Mouse (Mus musculus) cerebellum, adult 2 months (tissue): Measurements from ENCODE around the gene Plet1. TPM values are rescaled to one million over a fixed set of nuclear protein-coding genes. Genes with fewer than 3 reads are reported as not detected.
A peak's percentile ranks its signal among the peaks of the same experiment; 100 is the strongest.

Experiments used
- DNase-seq, 2 experiments: peaks; one replicate each; pipeline ENCODE4 v3.0.0; 2021
- H3K27ac ChIP-seq: fragments of 200-500 bp; 2 replicates; pipeline ENCODE4 v1.5.1; 2012; ENCODE audit warnings: low read length, control low read depth, inconsistent platforms; ENCODE audit not compliant: insufficient read depth
- H3K27me3 ChIP-seq: fragments of 200-500 bp; 2 replicates; pipeline ENCODE4 v1.6.1; 2012; ENCODE audit warnings: inconsistent platforms, mild to moderate bottlenecking, low read length, moderate library complexity; ENCODE audit not compliant: control insufficient read depth, insufficient read depth
- H3K4me1 ChIP-seq: fragments of 200-500 bp; 2 replicates; pipeline ENCODE4 v1.6.1; 2011; ENCODE audit warnings: low read length; ENCODE audit not compliant: control insufficient read depth, insufficient read depth
- H3K4me3 ChIP-seq: fragments of 200-500 bp; replicated peaks from 2 replicates; pipeline ENCODE3; 2011; ENCODE audit warnings: mild to moderate bottlenecking, low read depth, low read length, control low read depth; ENCODE audit not compliant: insufficient read depth
- CTCF ChIP-seq: fragments of 200-500 bp; IDR thresholded peaks from 2 replicates; pipeline ENCODE4 v1.5.1; 2011; ENCODE audit warnings: low read depth, mild to moderate bottlenecking, control low read depth, low read length, moderate library complexity, borderline replicate concordance; ENCODE audit not compliant: insufficient read depth
- POLR2A ChIP-seq: fragments of 200-500 bp; IDR thresholded peaks from 2 replicates; pipeline ENCODE4 v1.6.1; 2011; ENCODE audit warnings: low read length, control low read depth, borderline replicate concordance; ENCODE audit not compliant: insufficient read depth
- WGBS: fragments of 180-500 bp; shearing (Covaris S2); methylation state at CpG from one replicate; pipeline ENCODE4 v1.1.7; 2018; 5-methylcytosine and 5-hydroxymethylcytosine counted together
- polyA plus RNA-seq: library from polyadenylated mRNA; depleted of rRNA; stranded (reverse); fragments of >200 nt; gene quantifications from 2 replicates; pipeline ENCODE4 v1.2.3, GENCODE M21; 2012; rRNA removed

The Plet1 gene
- polyA plus RNA-seq, result 0.11 and 0.23 TPM in 2 replicates

DNA sequence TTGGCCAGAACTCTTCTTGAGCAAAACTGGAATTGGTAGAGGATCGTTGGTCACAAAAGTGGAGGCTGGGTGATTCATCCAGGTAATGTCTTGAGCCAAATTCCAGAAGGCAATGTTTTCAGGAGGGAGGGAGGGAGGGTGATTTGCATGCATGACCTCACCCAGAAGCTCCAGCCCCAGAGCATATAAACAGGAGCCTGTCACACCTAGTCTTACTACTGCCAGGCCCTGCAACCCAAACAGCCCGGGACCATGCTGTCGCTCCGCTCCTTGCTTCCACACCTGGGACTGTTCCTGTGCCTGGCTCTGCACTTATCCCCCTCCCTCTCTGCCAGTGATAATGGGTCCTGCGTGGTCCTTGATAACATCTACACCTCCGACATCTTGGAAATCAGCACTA, at the start of gene Plet1:
TSS of gene Plet1 (plus strand) at position 215 of the 400 bp plus-strand sequence.
- Histone ChIP-seq H3K27ac (no peak within 1 kb of the TSS), H3K4me3 (no peak within 1 kb of the TSS), H3K4me1 (no peaks in the 10 kb centered on the region), H3K27me3 (no peaks in the 10 kb centered on the region; the same call in 1 of the 2 replicates)
- WGBS, result 85% methylated on average over 6 of the region's 6 CpGs
- DNase-seq, result no peak
- TF ChIP-seq POLR2A, result no peak
- no peak for TF ChIP-seq CTCF

DNA sequence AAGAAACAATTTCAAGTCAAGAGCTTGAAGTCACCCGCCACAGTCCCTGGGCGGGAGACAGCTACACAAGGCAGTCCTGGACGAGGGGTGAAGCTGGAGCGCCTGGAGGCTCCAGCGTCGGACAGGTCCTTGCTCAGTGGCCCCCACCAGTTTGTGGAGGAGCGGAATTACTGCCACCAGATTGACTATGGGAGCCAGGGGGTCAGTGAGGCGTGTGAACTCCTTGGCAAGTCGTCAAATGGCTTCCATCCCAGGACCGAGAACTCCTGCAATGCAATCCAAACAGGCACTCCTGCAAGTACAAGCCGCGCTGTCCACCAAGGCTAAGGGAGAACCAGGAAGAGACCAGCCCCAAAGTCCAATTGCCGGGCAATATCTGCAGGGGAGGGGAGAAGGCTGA, 45.3 kb upstream of the Plet1 start:
- TF ChIP-seq POLR2A (no peak), CTCF (no peak)
- H3K27ac ChIP-seq, result no peak overlapping the region
- 5% methylated on average over 13 of the region's 13 CpGs for WGBS
- peaks cover 4% of the 10 kb centered on the region; the same call in 1 of the 2 replicates for H3K4me1 ChIP-seq
- H3K27me3 ChIP-seq, result no peaks in the 10 kb centered on the region
- peak overlapping the region; percentile 35 for H3K4me3 ChIP-seq
- DNase-seq, result peak; percentile 77 to 82

DNA sequence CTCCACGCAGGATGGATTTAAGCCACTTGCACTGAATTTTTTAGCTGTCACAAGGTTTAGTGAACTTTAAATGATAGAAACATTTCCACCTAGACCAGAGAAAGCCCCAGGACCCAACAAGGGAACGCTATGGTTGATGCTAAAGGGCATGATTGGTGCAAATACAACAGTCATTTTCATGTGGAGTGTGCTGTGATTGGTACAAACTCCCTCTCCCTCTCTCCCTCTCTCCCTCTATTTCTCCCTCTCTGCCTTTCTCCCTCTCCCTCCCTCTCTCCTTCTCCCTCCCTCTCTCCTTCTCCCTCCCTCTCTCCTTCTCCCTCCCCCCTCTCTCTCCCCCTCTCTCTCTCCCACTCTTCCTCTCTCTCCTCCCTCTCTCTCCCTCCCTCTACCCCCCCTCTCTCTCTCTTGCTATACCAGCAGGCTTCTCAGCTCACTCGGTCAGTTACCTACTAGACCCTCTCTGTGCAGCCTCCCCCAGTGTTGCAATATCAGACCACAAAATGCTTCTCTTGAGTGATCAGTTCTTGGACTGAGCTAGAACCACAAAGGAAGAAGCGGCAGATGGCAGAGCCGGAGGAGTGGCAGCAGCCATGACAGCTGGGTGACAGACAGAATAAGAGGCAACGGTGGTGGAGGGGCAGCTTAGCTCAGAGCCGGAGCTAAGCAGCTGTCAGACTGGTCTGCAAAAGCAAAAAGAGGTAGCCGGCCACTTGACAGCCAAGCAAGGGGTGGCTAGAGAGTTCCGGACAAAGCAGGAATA, 42.7 kb upstream of the Plet1 start:
- TF ChIP-seq POLR2A (no peak), CTCF (no peak)
- Histone ChIP-seq H3K4me3 (peak overlapping the region; percentile 22), H3K27me3 (no peaks in the 10 kb centered on the region), H3K4me1 (peaks cover 4% of the 10 kb centered on the region; the same call in 1 of the 2 replicates), H3K27ac (no peak overlapping the region)
- 17% methylated on average over 9 of the region's 9 CpGs for WGBS
- peak; percentile 30 to 39 for DNase-seq

DNA sequence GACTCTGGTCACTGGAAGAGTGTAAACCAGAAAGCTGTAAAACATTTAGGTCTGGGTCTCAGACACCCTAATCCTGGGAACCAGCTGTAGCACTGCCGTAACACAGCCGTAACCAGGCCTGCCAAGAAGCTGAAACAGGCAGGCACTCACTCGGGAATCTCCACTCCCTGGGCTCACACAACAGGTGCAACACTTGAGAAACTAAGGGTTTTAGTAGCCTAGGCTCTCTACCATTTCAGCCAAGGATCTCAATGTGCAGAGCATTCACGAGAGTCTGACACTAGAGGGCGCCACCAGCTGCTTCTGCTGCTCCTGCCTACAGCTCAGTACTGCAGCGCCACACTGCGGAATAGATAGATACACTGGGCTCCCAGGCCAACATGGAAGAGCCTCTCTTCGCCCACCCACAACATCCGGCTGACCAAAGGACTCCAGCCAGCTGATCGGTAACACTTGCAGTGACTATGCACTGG, 42.0 kb upstream of the Plet1 start:
- Histone ChIP-seq H3K4me1 (peaks cover 4% of the 10 kb centered on the region; the same call in 1 of the 2 replicates), H3K4me3 (peak overlapping the region; percentile 42), H3K27ac (no peak overlapping the region), H3K27me3 (no peaks in the 10 kb centered on the region)
- DNase-seq, result peak; percentile 77
- TF ChIP-seq POLR2A (no peak), CTCF (peak; percentile 92)
- WGBS, result 5% methylated on average over 10 of the region's 10 CpGs

DNA sequence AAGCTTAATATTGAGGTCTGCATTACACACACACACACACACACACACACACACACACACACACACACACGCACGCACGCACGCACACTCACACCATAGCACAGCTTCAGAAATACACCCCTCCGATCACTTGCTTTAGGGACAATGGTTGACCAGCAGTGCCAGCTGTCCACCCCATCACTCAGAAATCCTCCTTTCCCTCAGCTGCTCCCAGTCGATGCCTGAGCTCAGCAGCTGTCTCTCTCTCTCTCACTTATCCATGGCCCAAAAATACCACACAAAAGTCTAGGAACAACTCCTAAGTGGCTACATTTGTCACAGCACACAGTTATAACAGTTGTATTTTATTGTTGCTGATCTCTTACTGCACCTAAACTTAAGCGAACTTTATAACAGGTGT, 36.7 kb upstream of the Plet1 start:
- no peak for DNase-seq
- WGBS, result 71% methylated on average over 7 of the region's 7 CpGs
- no peak for TF ChIP-seq CTCF
- TF ChIP-seq POLR2A, result no peak
- H3K4me3 ChIP-seq, result no peak overlapping the region
- H3K27me3 ChIP-seq, result no peaks in the 10 kb centered on the region
- H3K27ac ChIP-seq, result no peak overlapping the region
- H3K4me1 ChIP-seq, result no peaks in the 10 kb centered on the region

DNA sequence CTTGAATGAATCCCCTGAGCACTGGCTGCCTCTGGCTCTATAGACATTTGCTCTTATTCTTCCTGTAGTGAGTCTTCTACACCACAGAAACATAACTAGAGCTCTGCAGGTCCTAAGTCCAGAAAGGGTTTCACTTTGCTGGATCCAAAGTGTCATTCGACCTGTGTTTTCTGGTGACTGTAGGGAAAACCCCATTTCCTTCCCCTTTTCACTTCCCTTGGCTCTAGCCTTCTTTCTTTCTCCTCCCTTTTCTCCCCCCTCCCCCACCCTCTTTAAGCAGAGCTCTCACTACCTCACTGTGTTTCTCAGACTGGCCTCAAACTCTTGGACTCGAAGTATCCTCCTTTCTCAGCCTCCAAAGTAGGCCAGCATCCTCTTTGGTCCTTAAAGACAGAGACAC, 34.8 kb upstream of the Plet1 start:
- TF ChIP-seq CTCF (no peak), POLR2A (no peak)

DNA sequence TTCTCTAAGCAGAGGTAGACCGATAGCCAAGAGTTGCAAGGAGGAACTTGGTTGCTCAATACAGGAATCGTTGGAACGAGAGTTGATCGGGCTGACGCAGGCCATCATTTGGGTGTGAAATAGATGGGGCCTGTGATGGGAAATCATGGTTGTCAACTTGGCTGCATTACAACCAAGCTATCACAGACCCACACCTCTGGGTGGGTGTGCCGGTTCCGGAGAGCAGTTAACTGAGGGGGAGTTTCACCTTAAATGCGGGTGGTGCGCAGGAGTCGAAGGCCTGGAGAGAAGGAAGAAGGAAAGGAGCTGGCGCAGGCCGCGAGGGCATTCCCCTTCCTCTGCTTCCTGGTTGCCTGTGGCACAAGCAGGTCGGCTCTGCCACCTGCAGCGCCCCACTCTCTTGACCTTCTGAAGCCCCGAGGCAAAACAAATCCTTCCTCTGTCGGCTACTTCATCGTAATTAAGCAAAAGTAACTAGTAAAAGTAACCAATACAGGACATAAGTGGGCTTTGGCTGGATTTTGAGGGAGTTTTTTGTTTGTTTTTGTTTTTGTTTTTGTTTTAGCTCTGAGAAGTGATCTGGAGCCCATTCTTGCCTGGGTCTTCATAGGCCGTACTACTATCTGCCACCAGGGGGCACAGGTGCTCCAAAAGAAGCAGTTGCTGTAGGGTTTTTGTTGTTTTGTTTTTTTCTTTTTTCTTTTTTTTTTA, 31.7 kb upstream of the Plet1 start:
- TF ChIP-seq CTCF (peak; percentile 73), POLR2A (no peak)
- H3K27me3 ChIP-seq, result no peaks in the 10 kb centered on the region
- H3K4me1 ChIP-seq, result no peaks in the 10 kb centered on the region
- peak; percentile 42 to 58 for DNase-seq
- no peak overlapping the region for H3K4me3 ChIP-seq
- no peak overlapping the region for H3K27ac ChIP-seq
- 49% methylated on average over 19 of the region's 19 CpGs for WGBS

More for the DNA sequence above, 34.8 kb upstream of the Plet1 start:
- no peak overlapping the region for H3K27ac ChIP-seq
- no peak overlapping the region for H3K4me3 ChIP-seq
- 52% methylated on average over 2 of the region's 2 CpGs for WGBS
- no peaks in the 10 kb centered on the region for H3K27me3 ChIP-seq
- DNase-seq, result no peak
- no peaks in the 10 kb centered on the region for H3K4me1 ChIP-seq

DNA sequence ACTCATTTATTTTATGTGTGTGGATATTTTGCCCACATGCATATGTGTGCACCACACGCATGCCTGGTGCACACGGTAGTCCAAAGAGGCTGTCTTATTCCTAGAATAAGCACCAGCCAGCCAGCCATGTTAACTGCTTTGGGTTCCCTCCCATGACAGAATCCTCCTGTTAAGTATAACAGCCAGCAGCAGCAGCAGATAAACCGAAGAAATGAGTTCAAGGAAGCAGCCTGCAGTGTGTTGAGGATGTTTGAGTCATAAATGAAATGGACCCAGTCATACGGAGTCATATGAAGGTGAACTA, 31.2 kb upstream of the Plet1 start:
- Histone ChIP-seq H3K4me1 (no peaks in the 10 kb centered on the region), H3K4me3 (no peak overlapping the region), H3K27ac (no peak overlapping the region), H3K27me3 (no peaks in the 10 kb centered on the region)
- no peak for DNase-seq
- no peak for TF ChIP-seq POLR2A
- TF ChIP-seq CTCF, result no peak
- 35% methylated on average over 4 of the region's 4 CpGs for WGBS
